Mouse (Mus musculus) myocyte (in vitro differentiated cells): ENCODE results near the gene Selenoo.

Experiments used
- CEBPB ChIP-seq: IDR thresholded peaks from 2 replicates; pipeline ENCODE4 v1.6.1; 2011; ENCODE audit warnings: mild to moderate bottlenecking, moderate library complexity; ENCODE audit not compliant: poor library complexity, insufficient read depth, severe bottlenecking
- E2F4 ChIP-seq: IDR thresholded peaks from one replicate; pipeline ENCODE4 v1.6.1; 2011; ENCODE audit warnings: mild to moderate bottlenecking, control low read depth, moderate library complexity; ENCODE audit not compliant: insufficient read depth
- MAX ChIP-seq: IDR thresholded peaks from one replicate; pipeline ENCODE4 v1.6.1; 2011; ENCODE audit warnings: low read depth, mild to moderate bottlenecking, control low read depth
- POLR2A ChIP-seq: IDR thresholded peaks from one replicate; pipeline ENCODE4 v1.6.1; 2011; ENCODE audit warnings: low read depth, mild to moderate bottlenecking, control low read depth, moderate library complexity; ENCODE audit not compliant: insufficient read length
- POLR2AphosphoS2 ChIP-seq: IDR thresholded peaks from one replicate; pipeline ENCODE4 v1.6.1; 2011; ENCODE audit warnings: low read depth, control low read depth; ENCODE audit not compliant: insufficient read length
- REST ChIP-seq: IDR thresholded peaks from one replicate; pipeline ENCODE4 v1.6.1; 2011; ENCODE audit warnings: mild to moderate bottlenecking, control low read depth, moderate library complexity; ENCODE audit not compliant: insufficient read depth, insufficient read length
- SRF ChIP-seq: IDR thresholded peaks from one replicate; pipeline ENCODE4 v1.6.1; 2011; ENCODE audit warnings: low read depth; ENCODE audit not compliant: control insufficient read depth, insufficient read length
- TCF12 ChIP-seq: IDR thresholded peaks from one replicate; pipeline ENCODE4 v1.6.1; 2011; ENCODE audit warnings: mild to moderate bottlenecking, control low read depth; ENCODE audit not compliant: poor library complexity, insufficient read depth, severe bottlenecking
- TCF3 ChIP-seq: IDR thresholded peaks from one replicate; pipeline ENCODE4 v1.6.1; 2011; ENCODE audit warnings: low read depth, control low read depth; ENCODE audit not compliant: insufficient read length
- USF1 ChIP-seq: IDR thresholded peaks from one replicate; pipeline ENCODE4 v1.6.1; 2011; ENCODE audit warnings: low read depth, mild to moderate bottlenecking, control low read depth, moderate library complexity

DNA sequence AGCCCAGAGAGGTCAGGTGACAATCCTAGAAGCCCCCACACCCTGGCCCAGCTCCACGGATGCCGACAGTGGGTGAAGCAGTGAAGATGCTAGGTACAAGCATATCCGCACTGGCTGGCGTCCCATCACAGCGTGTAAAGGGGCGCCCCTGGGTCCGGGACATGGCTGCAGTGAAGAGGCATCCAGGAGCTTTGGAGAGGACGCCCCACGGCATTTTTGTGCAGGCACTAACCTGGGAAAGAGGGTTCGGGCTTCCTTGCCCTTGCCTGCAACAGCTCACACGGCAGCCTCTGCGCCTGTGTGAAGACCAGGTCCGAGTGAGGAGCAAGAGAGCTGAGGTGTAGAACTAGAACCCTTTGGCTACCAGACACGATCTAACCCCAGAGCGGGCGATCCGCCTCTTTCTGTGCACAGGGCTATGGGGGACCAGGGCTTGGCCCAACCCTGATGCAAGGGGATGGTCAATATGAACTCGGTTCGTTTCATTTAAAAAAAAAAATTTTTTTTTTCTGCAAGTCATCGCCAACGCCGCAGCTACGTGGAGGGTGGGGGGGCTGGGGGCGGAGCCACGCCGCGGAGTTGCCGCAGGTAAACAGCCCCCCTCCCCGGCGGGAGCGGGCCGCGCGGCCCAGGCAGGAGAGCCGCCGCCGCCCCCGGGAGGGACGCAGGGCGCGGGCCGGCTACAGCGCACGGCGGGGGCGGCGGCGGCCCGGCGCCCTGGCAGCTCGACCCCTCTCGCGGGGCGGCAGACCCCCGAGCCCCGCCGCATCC is 29.5 kb upstream of the Selenoo start, which contains the start of gene Panx2:
- TF ChIP-seq E2F4 (no peak), POLR2A (no peak), MAX (no peak), TCF12 (no peak), POLR2AphosphoS2 (no peak), TCF3 (no peak), REST (no peak), USF1 (no peak), SRF (no peak), CEBPB (no peak)
